Mouse (Mus musculus) heart, postnatal 0 days (tissue): ENCODE measurements around the gene Zfp326. TPM values are rescaled to one million over a fixed set of nuclear protein-coding genes. Genes with fewer than 3 reads are reported as not detected.

Experiments used
- ATAC-seq: fragments of 200-750 bp; cut with Nextera tagmentation; 2 replicates; pipeline ENCODE4 v1.8.0; 2017; ENCODE audit warnings: low read depth, moderate number of reproducible peaks, moderate library complexity; ENCODE audit not compliant: insufficient read depth
- DNase-seq: peaks from one replicate; pipeline ENCODE4 v3.0.0-alpha.2; 2016; ENCODE audit warnings: low spot score
- H3K27ac ChIP-seq: fragments of 300-500 bp; sonication (generic); 2 replicates; pipeline ENCODE4 v1.5.1; 2014; ENCODE audit warnings: low read depth, mild to moderate bottlenecking
- H3K27me3 ChIP-seq: fragments of 300-500 bp; sonication (generic); 2 replicates; pipeline ENCODE4 v1.6.1; 2014; ENCODE audit warnings: low read length, mixed read lengths; ENCODE audit not compliant: control insufficient read depth, insufficient read depth
- H3K36me3 ChIP-seq: fragments of 300-500 bp; sonication (generic); replicated peaks from 2 replicates; pipeline ENCODE4 v1.6.1; 2014; ENCODE audit warnings: low read length, mixed read lengths; ENCODE audit not compliant: control insufficient read depth, insufficient read depth
- H3K4me1 ChIP-seq: fragments of 300-500 bp; sonication (generic); 2 replicates; pipeline ENCODE4 v1.6.1; 2014; ENCODE audit warnings: antibody characterized with exemption; ENCODE audit not compliant: control insufficient read depth, insufficient read depth
- H3K4me2 ChIP-seq: fragments of 300-500 bp; sonication (generic); 2 replicates; pipeline ENCODE4 v1.6.1; 2014; ENCODE audit warnings: low read depth, mild to moderate bottlenecking, low read length, moderate library complexity
- H3K4me3 ChIP-seq: fragments of 300-500 bp; sonication (generic); 2 replicates; pipeline ENCODE4 v1.5.1; 2014; ENCODE audit warnings: low read depth, low read length
- H3K9ac ChIP-seq: fragments of 300-500 bp; sonication (generic); replicated peaks from 2 replicates; pipeline ENCODE4 v1.6.1; 2014; ENCODE audit warnings: low read depth, low read length, mixed read lengths
- H3K9me3 ChIP-seq: fragments of 300-500 bp; sonication (generic); replicated peaks from 2 replicates; pipeline ENCODE4 v1.6.1; 2016; ENCODE audit warnings: low read length; ENCODE audit not compliant: control insufficient read depth
- CTCF ChIP-seq: IDR thresholded peaks from 2 replicates; pipeline ENCODE4 v1.5.1; 2016; ENCODE audit warnings: antibody characterized with exemption, control low read depth, low read depth
- EP300 ChIP-seq: IDR thresholded peaks from 2 replicates; pipeline ENCODE4 v1.6.1; 2016; ENCODE audit warnings: antibody characterized with exemption, low read depth
- WGBS: fragments of 180-500 bp; shearing (Covaris S2); extraction: QIAGEN DNeasy Blood & Tissue Kit; methylation state at CpG from one replicate; pipeline ENCODE4 v1.1.7; 2014; 5-methylcytosine and 5-hydroxymethylcytosine counted together
- polyA plus RNA-seq: library from polyadenylated mRNA; unstranded; fragments of >200 nt; fragmentation: Nextera tagmentation; extraction: Ambion mirVana; gene quantifications from 2 replicates; pipeline ENCODE4 v1.2.1, GENCODE M21; 2015
- total RNA-seq: library from RNA; depleted of rRNA; stranded (reverse); fragments of >200 nt; gene quantifications from 2 replicates; pipeline ENCODE4 v1.2.3, GENCODE M21; 2014; ENCODE audit warnings: low replicate concordance

Zfp326 gene
- total and polyA plus RNA-seq, 2 experiments from 2014 or later, result 1.8 to 26.7 TPM

DNA sequence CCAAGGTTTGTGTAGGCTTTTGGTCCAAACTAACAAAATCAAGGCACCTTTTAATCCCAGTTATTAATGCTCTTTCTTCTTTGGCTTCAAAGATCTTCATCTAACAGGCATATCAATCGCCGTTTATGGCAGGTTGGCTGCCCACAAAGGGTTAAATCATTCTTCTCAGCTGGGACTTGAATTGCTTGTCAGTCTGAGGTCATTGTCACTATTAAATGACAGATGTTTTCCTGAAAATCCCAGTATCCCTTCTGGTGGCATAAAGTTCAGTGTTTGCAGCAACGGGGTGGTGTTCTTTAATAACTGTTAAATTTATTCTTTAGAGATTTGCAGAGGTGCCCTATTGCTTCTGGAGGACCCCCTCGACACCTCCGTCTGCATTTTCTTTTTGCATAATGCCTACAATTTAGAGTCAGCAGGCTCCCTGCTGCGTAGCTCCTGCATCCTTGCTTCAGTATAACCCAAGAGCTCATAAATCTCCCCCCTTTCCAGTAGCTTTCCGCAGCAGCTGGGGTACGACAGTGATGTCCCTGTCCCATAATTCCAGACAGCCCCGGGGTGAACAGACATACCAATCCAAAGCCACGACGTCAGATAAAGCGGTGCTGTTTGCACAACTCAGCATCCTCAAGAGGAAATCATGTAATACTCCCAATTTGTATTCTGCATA, 46.6 kb downstream of the Zfp326 start:
- Histone ChIP-seq H3K27ac (no peak overlapping the region), H3K27me3 (no peaks in the 10 kb centered on the region), H3K9me3 (no peaks in the 10 kb centered on the region), H3K9ac (no peak overlapping the region), H3K4me3 (no peak overlapping the region), H3K4me2 (no peak overlapping the region), H3K36me3 (peaks cover 18% of the 10 kb centered on the region), H3K4me1 (no peaks in the 10 kb centered on the region)
- no peak for DNase-seq
- no peak for TF ChIP-seq CTCF
- no peak for TF ChIP-seq EP300
- no peak for ATAC-seq
- WGBS, result 84% methylated on average over 12 of the region's 12 CpGs

DNA sequence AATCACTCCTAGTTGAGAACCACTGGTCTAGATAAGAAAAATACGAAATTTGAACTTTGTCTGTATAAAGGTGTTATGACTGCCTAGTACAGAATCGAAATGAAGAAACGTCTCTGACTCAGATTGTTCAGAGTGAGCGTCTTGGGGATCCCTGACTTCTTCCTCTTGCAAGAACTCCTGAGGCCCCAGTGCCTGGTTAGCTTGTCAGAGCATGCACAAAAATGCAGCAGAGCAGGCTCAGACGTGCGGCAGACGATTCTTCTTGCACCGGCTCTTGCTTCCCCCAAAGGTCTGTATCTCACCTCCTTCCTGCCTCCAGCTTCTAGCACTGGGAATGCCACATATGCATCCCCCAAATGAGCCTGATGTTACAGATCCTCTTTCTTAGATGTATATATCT, 48.0 kb downstream of the Zfp326 start:
- H3K9me3 ChIP-seq, result no peaks in the 10 kb centered on the region
- no peak overlapping the region for H3K4me3 ChIP-seq
- no peak for ATAC-seq
- no peak overlapping the region for H3K9ac ChIP-seq
- no peak overlapping the region for H3K27ac ChIP-seq
- no peak for TF ChIP-seq EP300
- no peak for TF ChIP-seq CTCF
- 83% methylated on average over 8 of the region's 8 CpGs for WGBS
- peaks cover 6% of the 10 kb centered on the region; the same call in 1 of the 2 replicates for H3K36me3 ChIP-seq
- no peak for DNase-seq
- no peaks in the 10 kb centered on the region for H3K27me3 ChIP-seq
- H3K4me2 ChIP-seq, result no peak overlapping the region
- no peaks in the 10 kb centered on the region for H3K4me1 ChIP-seq

GRCm38 (mm10) chr5:105925568-105926255, 49.3 kb downstream of the Zfp326 start:
- DNase-seq (no peak), ATAC-seq (no peak)
- H3K9ac ChIP-seq, result no peak overlapping the region
- no peak overlapping the region for H3K4me2 ChIP-seq
- no peak overlapping the region for H3K27ac ChIP-seq
- 0 out of 2 replicates have a peak, but pooled peaks cover 6% of the 10 kb centered on the region for H3K36me3 ChIP-seq
- no peak overlapping the region for H3K4me3 ChIP-seq
- no peaks in the 10 kb centered on the region for H3K4me1 ChIP-seq
- H3K9me3 ChIP-seq, result no peaks in the 10 kb centered on the region
- TF ChIP-seq CTCF (peak; percentile 43), EP300 (no peak)
- 67% methylated on average over 14 of the region's 14 CpGs for WGBS
- H3K27me3 ChIP-seq, result no peaks in the 10 kb centered on the region

- Histone ChIP-seq H3K4me3 (no peak overlapping the region), H3K27me3 (no peaks in the 10 kb centered on the region), H3K4me2 (no peak overlapping the region), H3K9me3 (peaks cover 6% of the 10 kb centered on the region; the same call in 1 of the 2 replicates), H3K4me1 (no peaks in the 10 kb centered on the region), H3K9ac (no peak overlapping the region), H3K36me3 (0 out of 2 replicates have a peak, but pooled peaks cover 3% of the 10 kb centered on the region), H3K27ac (no peak overlapping the region)
- DNase-seq, result no peak
- WGBS, result 35% methylated on average over 3 of the region's 3 CpGs
- no peak for ATAC-seq
- no peak for TF ChIP-seq EP300
- TF ChIP-seq CTCF, result peak; percentile 67
These were observed 53.9 kb downstream of the Zfp326 start for GRCm38 (mm10) chr5:105930282-105930681.

DNA sequence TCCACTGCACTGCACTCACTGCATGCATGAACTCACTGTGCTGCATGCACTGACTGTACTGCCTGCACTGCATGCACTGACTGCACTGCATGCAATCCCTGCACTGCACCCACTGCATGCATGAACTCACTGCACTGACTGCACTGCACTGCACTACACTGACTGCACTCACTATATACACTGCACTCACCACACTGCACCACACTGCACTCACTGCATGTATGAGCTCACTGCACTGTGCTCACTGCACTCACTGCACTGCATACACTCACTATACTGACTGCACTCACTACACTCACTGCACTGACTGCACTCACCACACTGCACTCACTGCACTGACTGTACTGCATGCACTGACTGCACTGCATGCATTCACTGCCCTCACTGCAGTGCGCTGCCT, 56.0 kb downstream of the Zfp326 start:
- no peak overlapping the region for H3K27ac ChIP-seq
- H3K4me2 ChIP-seq, result no peak overlapping the region
- no peaks in the 10 kb centered on the region for H3K4me1 ChIP-seq
- H3K27me3 ChIP-seq, result no peaks in the 10 kb centered on the region
- TF ChIP-seq EP300, result no peak
- TF ChIP-seq CTCF, result no peak
- no peak for ATAC-seq
- no peak for DNase-seq
- H3K9me3 ChIP-seq, result peaks cover 6% of the 10 kb centered on the region; the same call in 1 of the 2 replicates
- H3K9ac ChIP-seq, result no peak overlapping the region
- H3K36me3 ChIP-seq, result 0 out of 2 replicates have a peak, but pooled peaks cover 3% of the 10 kb centered on the region
- H3K4me3 ChIP-seq, result no peak overlapping the region
- WGBS, result 89% methylated on average over 1 of the region's 1 CpGs
